Mouse (Mus musculus): ENCODE measurements around the gene Tnfsf12.
"Not testable (repeated sequence)": the region's sequence is repeated elsewhere in the genome, so short reads cannot be mapped to it uniquely, and the experiment has no call there.

The Tnfsf12 gene

DNA sequence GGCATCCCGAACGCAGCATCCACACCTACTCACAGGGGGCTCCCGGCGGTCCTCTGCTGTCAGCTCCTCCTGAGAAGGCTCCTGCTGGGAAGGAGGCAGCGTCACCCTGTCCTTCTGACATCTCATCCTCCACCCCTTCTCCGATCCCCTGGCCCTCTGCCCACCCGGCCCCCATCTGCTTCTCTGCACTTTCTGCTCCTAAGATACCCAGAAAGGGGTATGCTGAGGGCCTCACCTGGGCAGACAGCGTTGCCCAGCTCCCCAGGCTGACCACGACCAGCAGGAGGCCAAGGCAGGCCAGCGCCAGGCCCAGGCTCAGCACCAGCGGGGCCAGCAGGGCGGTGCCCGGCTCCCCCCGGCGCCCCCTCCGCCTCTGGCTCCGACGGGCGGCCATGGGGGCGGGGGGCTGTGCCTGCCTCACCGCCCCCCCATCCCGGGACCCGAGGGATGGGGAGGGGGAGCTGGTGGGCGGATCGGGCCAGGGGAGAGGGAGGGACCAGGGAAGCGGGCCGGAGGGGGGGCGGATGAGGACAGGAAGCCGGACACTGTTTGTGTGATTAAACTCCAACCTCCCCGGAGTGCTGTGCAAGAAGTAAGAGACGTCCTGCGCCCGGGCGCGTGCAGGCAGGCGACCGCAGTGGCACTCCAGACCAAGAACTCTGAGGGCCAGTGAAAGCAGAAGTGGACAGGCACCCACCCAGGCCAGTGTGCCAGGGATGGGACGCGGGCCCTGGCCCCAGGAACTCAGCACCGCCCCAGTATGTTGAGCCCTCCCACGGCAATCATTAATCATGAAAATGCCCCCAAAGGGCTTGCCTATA lies at the start of gene Tnfsf12, which contains the start of gene Tnfsfm13:
Gene Tnfsf12 (minus strand): TSS at position 489 of the 821 bp plus-strand sequence.
Gene Tnfsfm13 (minus strand): TSS at position 738 of the 821 bp plus-strand sequence.
- peak; percentile 65 for DNase-seq

DNA sequence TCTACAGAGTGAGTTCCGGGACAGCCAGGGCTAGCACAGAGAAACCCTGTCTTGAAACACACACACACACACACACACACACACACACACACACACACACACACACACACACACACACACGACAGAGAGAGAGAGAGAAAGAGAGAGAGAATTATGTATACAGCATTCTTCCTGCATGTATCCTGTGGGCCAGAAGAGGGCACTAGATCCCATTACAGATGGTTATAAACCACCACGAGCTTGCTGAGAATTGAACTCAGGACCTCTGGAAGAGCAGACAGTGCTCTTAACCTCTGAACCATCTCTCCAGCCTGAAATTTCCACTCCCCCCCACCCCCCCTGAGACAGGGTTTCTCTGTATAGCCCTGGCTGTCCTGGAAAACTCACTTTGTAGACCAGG lies 35.8 kb upstream of the Tnfsf12 start:
- not testable (repeated sequence) for DNase-seq

DNA sequence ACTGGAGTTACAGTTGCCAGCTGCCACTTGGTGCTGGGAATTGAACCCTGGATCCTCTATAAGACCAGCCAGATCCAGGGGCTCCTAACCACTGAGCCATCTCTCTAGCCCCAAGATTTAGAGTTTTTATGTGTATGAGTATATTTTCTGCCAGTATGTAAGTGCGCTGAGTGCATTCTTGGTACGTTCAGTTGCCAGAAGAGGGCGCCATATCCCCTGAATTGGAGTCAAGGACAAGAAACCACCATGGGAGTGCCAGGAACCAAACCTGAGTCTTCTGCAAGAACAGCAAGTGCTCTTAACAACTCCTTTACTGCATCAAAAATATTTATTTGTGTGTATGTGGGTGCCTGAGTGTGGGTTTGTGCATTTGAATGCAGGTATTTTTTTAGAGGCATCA lies 33.4 kb upstream of the Tnfsf12 start:
- DNase-seq: no peak

DNA sequence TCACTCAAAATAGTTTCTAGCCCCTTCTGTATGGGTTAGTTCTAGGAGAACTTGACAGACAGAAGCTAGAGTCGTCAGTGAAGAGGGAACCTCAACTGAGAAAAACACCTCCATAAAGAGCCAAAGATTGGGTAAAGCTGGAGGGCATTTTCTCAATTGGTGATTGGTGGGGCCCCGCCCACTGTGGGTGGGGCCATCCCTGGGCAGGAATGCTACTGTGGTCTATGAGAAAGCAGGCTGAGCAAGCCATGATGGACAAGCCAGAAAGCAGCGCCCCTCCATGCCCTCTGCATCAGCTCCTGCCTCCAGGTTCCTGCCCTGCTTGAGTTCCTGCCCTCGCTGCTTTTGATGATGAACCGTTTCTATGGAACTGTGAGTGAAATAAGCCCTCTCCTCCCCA lies 30.3 kb upstream of the Tnfsf12 start:
- DNase-seq: no peak

DNA sequence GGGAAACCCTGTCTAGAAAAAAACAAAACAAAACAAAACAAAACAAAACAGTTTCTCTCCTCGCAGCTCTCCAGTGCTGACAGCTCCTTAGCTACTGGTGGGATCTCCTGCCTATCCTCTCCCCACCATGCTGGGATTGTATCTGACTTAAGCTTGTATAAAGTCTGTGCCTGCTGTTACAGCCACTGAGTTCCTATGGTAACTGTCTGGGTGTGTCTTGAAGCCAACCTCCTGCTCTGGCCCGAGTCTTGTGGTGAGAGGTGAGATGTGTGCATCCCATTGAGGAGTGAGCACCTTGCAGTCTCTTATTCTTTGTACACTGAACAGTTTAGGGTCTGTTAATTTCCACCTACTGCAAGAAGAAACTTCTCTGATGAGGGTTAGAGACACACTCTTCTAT lies 27.4 kb upstream of the Tnfsf12 start:
- no peak for DNase-seq

DNA sequence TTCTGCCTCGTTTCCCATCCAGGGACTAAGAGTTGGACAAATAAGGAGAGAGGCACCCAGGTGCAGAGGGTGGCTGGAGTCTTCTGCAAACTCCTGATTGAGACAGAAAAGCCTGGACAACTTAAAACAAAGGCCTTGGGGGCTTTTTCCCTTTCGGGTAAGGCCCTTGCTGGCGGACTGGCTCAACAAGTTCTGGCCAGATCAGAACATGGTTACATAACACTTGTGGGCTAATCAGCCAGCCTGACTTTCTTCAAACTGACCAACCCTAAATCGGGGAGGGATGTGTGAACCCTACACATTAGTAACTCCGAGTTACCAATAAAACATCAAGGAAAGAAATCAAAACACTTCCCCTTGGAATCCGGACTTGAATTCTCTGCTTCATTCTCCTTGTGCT lies 25.2 kb upstream of the Tnfsf12 start:
- DNase-seq: no peak

DNA sequence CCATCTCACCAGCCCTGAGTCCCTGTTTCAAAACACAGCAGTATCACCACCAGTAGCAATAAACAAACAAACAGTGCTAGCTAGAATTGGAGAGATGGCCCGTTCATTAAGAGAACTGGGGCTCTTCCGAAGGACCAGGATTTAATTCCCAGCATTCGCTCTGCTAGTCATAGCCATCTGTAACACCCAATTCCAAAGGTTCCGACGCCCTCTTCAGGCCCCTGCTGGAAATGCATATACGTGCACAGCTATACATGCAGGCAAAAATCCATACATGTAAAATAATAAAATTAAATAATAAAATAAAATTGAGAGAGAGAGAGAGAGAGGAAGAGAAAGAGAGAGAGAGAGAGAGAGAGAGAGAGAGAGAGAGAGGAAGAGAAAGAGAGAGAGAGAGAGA lies 23.8 kb upstream of the Tnfsf12 start:
- DNase-seq: no peak

DNA sequence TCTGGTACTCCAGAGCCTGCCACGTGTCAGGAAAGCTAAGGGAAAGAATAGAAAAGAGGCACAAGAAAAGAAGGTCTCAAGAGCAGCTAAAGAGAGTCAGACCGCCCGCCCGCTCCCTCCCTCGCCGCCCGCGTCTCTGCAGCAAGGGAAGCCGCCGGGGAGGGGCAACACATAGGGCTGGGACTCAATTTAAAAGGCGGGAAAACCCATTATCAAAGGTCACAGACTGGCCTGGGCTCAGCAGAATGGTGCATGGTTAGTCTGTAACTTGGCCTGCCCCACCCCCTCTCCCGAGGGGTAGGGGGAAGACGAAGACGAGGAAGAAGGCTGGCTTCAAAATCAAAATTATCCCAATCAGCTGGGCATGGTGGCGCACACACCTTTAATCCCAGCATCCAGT lies 23.0 kb upstream of the Tnfsf12 start:
- DNase-seq: no peak

DNA sequence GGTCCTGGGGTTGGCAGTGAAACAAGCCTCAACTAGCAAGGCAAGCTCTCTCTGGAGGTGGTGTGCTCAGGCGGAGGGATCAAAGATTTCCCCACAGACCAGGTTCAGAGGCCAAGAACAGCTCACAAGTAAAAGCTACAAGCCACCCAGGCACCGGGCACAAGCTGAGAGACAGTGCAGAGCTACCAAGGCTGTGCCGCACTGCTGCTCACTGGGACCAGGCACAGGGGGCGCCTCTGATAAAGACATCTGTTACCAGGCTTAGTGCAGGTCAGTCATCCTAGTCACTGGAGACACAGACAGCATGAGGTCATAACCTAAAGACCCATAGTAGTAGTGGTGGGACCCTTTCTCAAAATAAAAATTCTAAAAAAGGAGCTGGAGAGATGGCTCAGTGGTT lies 21.3 kb upstream of the Tnfsf12 start:
- no peak for DNase-seq

DNA sequence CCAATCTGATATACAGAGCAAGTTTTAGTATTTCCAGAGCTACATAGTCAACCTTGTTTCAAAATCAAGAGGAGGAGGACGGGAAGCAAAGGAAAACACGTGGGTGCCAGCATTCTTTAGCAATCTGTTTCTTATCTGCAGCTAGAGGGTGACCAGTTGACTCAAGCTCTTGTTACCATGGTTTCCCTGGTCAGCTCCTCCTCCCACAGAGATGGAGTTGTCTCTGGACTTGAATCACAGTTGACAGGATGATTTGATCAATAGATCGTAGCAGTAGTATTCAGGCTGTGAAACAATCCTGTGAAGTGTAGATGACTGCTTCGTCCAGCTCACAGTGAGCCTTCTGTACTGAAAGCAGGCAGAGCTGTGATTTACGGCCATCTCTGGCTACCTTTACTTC lies 20.3 kb upstream of the Tnfsf12 start:
- DNase-seq: no peak

DNA sequence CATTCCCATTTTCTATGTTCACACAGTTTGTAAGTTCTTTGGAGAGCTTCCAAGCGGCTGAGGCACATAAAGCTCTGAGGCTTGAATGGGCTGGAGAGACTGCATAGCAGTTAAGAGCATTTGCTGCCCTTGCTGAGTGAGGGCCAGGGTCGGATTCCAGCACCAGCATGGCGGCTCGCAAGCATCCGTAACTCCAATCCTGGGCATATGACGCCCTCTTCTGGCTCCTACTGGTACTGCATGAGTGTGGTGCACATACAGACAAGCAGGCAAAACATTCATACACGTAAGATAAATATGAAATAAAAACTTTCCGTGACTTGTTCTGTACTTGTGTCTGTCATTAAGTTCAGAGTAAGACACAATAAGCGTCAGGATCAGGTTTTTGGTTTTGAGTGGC lies 19.8 kb upstream of the Tnfsf12 start:
- no peak for DNase-seq

DNA sequence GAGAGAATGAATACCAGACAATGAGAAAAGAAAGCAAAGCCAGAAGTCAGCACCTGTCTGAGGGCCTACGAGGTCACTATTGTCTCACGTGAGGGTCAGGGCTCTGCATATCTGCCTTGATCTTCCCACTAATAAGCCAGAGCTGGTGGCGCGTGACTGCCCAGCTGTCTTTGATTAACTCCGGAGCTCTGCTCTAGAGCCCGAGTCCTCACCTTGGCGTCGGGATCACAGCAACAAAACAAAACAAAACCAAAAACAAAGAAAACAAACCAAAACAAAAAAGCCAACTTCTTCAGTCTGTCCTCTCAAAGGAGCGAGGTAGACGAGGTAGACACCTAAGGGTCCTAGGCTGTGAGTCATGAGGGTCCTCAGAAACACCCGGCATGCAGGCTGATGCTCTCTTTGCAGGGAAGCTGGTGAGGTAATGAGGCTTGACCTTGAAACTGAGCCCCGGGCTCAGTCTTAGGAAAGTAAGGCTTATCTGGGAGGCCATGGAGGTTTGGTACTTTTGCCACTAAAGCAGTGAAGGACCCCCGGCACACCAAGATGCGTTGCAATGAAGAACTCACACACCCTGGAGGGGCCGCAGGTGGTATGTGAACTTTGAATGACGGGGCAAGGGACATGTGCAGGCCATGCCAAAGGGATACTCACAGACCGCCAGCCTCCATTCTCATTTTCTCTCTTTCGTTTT lies 19.1 kb upstream of the Tnfsf12 start:
- no peak for DNase-seq

DNA sequence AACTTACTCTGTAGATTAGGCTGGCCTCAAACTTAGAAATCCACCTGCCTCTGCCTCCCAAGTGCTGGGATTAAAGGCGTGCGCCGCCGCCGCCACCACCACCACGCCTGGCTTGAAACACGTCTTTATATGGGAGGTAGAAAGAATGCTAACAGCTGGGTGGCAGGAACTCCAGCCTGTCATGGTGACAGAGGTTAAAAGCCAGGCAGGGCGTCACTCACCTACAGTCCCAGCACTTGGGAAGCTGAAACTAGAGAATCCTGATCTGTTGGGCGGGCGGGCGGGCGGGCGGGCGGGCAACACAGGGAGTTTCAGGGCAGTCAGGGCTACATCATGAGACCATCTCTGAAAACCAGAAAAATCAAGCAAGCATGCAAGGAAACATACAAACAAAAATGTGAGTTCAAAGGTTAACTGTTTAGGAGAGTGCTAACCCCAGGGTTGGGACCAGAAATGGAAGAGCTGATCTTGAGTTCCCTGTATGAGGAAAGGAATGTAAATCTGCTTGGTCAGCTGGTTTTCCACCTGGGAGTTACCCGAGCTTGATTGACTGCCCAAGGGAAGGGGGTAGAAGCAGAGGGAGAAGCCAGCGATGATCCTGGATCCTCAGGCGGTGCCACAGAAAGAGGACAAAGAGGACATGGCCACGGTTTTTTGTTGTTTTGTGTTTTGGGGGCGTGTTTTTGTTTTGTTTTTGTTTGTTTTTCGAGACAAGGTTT lies 17.5 kb upstream of the Tnfsf12 start:
- DNase-seq: no peak

DNA sequence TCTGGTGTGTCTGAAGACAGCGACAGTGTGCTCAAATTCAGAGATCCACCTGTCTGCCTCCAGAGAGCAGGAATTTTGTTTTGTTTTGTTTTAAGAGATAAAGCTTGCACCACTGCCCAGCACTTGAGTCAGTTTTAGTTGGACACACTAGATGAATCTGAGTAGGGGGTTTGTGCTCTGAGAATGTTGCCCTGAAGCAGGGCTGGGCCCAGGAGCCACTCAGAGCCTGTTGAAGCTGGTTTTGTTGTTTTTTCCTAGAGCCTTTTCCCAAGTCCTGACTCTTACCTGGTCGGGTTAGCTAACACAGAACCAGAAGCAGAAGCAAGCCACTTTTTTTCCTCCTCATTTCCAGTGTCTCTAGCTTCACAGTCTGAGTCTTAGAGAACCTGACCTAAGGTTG lies 15.4 kb upstream of the Tnfsf12 start:
- no peak for DNase-seq

DNA sequence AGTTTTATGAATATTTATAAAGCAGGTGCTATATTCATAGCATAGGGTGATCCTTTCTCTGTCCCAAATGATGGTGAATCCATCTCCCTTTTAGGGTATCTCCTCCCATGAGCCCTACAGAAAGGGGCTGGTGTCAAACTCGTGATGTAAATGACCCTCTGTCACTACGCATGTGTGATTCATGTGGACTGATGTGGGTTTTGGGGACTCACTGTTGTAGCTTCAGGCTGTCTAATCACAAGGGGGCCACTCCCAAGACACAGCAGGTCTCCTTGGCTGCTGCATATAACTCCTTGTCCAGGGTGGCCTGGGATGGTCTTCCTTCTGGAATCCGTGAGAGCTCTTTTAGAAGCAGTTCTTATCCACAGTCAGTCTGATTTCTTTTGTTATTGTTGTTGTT lies 14.8 kb upstream of the Tnfsf12 start:
- no peak for DNase-seq

DNA sequence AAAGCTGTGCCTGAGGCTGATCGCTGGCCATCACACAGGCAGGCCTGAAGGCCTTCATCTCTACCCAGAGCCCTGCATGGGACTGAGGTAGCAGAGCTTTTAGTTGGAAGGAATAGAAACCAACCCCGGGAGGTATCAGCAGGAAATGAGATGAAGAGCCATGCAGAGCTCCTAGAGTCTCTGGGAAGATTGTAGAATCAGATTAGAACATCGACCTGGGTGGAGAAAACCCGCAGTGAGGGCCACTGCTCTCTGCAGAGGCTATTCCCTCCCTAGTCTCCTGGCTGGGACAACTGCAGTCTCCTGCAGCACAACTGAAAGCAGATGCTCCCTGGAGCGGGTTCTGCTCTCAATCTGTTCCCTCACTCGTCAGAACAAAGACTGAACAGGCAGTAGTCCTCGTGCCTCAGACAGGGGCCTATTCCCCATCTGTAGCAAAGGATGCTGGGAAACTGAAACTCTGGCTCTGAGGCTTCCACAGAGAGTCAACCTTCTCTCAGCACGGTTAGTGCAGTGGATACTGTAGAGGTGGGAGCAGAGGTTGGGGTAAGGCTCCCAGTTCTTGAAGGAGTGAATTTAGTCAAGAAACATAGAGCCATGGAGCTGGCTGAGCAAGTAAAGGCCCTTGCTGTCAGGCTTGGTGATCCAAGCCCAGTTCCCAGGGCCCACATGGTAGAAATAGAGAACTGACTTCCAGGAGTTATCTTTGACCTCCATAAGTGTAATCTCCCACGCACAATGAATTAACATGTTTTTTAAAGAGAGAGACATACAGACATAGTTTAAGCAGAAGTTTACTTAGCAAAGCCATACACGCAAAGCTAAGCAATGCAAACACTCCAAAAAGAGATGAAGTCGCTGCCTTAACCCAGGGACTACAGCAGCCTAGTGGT lies 14.2 kb upstream of the Tnfsf12 start:
- no peak for DNase-seq

DNA sequence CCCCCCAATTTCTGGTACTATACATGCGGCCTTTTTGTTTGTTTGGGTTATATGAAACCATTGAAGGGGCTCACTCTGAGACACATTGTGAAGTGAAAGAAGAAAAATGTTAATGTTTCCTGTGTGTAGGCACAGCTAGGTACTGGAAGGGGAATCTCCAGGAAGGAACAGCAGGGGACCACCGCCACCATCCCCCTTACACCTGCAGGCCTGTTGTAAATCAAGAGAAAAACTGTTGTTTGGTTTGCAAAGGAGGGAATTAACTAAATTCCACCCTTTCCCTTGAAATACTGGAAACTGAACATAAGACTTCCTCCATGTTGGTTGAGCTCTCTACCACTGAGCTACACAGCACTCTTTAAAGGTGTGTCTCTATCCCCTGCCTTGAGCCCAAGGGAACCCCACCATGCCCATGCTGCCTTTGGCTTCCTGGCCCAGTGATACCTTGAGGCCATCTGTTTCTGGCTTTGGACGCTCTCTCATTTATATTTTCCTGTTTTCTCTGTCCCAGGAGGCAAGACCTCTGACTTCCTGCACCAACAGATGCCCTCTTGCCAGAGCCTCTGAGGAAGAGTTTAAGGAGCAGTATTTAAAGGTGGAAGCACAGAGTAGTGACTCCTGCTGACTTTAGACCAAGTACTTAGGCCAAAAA lies 13.1 kb upstream of the Tnfsf12 start:
- no peak for DNase-seq

DNA sequence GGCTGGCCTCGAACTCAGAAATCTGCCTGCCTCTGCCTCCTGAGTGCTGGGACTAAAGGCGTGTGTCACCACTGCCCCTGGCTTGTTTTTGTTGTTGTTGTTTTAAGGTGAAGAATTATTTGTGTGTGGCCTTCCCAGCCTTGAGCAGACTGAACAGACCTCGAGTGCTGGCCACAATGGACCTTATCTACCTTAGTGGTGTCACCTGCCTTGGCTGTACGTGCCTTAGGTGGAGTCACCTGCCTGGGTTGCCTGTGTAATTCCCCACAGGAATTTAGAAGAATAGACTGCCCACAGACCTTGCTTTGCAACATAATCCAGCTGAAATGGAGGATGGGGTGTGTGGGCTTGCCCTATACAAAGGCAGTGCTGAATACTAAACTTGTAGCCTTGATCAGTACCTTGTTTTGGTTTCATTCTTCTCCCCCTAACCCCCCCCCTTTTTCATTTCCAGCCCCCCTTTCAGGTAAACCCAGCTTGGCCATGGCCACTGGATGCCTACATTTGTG lies 12.3 kb upstream of the Tnfsf12 start:
- no peak for DNase-seq

DNA sequence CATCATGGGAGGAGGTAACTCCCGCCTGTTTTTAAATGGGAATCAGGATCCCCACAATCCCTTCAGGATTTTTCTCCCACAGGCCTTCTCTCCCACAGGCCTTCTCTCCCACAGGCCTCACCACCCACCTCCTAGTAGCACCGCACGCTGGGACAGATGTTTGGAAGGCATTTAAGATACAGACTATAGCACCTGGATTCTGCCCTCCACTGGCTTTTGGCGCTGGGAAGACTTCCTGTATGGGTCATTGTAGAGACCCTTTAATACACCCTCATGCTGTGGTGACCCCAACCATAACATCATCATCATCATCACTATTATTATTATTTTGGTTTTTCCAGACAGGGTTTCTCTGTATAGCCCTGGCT lies 11.8 kb upstream of the Tnfsf12 start:
- DNase-seq: no peak

DNA sequence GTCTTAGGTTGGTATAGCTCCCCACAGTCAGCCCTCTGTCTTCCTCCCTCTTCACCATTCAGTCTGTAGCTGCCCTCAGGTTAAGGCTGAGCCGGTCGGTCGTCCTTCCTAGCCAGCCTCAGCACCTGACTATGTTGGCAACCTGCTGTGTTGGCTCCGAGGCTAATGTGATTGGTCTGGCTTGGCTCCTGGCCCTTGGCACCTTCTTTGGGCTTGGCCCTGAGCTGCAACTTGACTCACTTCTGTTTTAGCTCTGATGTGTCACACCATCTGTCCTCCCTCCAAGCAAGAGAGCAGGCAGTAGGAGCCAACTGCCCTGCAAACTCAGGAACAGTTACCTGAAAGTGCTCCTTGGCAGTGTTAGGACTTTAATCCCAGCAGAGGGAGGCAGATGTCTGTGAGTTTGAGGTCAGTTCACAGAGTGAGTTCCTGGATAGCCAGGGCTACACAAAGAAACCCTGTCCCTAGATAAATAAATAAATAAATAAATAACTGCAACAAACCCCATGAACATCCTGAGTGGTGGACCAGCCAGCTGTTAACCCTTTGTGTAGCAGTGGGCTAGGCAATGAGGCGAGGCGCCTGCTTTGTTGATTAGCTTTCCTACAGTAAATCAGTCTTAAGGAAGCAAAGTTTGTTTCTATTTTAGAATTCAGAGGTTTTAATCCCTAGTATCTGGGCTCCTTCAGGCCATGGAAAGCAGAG lies 11.3 kb upstream of the Tnfsf12 start:
- peak; percentile 97 for DNase-seq

DNA sequence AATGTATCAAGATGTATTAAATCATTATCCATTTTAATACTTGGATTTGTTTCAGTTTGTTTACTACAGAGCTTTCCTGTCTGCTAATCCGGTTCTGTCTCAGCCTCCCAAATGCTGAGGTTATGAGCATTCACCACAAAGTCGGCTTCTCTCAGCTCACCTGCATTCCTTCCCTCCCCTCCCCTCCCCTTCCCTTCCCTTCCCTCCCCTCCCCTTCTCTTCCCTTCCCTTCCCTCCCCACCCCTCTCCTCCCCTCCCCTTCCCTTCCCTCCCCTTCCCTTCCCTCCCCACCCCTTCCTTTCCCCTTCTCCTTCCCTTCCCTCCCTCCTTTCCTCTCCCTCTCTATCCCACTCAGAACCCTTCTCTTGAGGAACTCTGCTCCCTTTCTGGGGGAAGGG lies 9.0 kb upstream of the Tnfsf12 start:
- no peak for DNase-seq
